Mouse (Mus musculus) kidney, postnatal 10 days (tissue): ENCODE measurements around the gene Psg26.
"Not testable (repeated sequence)": the region's sequence is repeated elsewhere in the genome, so short reads cannot be mapped to it uniquely, and the experiment has no call there.

Source experiments
- DNase-seq: peaks from one replicate; pipeline ENCODE4 v3.0.0; 2021; ENCODE audit warnings: mixed read lengths

The Psg26 gene

GRCm38 (mm10) chr7:18484077-18484476 lies at the start of gene Psg26:
Gene Psg26 (minus strand): TSS chr7:18484177.
- DNase-seq: no peak

DNA sequence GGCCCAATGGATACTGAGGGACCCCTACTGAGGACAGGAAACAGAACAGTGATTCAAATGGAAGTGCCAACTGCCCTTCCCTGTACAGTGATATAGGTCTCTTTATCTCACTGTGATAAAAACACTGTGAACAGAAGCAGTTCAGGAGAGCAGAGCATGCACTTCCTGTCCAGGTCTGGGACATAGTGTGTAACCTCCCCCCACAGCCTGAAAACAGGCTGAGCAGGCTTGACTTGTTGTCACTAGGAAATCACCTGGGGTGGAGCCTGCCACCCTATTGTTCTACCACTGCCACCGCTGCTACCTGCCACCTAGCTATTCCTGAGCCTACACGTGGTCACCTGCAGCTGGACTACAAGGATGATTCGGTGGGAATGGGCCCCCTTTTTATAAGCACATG lies 49.4 kb upstream of the Psg26 start:
- no peak for DNase-seq

DNA sequence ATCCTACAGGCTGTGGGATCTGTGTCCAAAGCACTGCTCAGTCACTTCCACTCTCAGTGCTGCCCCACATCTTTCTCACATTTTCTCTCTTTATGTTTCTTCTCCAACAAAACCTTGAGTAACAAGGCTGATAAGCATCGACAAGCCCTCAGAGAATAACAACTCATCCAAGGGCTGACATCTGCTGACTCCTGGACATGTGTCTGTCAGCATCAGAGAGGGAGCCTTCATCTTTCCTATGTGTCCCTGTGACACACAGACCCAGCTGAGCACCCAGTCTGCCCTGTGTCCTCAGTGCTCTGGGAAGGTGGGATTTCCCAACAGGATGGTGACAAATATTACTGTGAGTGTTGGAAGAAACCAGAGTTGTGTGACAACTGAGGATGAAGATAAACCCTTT lies 48.2 kb upstream of the Psg26 start, which contains the start of gene Psg25:
Gene Psg25, minus strand, starts transcription at position 101 of the 400 bp plus-strand sequence.
- no peak for DNase-seq

DNA sequence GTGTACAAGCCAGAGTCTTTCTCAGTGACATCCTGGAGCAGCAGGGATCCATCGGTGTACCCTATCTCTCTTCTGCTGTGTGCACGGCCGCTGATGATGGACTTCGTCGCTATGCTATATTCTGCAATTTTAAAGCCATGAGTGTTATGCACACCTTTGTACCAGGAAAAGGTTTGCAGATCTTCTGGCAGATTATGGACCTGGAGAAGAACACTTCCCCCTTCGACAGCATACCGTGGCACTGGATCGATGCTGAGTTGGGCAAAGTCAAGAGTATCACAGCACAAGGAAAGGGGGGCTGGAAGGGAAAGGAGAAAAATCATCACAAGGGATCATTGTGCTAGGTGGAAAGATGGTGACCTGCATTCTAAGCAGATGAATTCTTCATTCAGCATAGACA lies 40.7 kb upstream of the Psg26 start:
- DNase-seq: no peak

DNA sequence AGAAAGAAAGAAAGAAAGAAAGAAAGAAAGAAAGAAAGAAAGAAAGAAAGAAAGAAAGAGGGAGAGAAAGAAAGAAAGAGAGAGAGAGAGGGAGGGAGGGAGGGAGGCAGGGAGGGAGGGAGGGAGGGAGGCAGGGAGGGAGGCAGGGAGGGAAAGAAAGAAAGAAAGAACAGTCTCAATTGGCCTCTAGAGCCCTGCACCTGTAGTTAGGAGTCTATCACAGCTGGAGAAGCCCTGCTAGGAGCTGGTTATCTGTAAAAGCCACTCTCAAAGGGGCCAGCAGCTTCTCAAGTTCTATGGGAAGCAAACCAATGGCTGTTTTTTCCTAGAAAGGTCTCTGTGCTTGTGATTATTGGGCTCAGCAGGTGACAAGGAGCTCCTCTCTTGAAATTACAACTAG lies 28.9 kb upstream of the Psg26 start:
- DNase-seq: not testable (repeated sequence)

DNA sequence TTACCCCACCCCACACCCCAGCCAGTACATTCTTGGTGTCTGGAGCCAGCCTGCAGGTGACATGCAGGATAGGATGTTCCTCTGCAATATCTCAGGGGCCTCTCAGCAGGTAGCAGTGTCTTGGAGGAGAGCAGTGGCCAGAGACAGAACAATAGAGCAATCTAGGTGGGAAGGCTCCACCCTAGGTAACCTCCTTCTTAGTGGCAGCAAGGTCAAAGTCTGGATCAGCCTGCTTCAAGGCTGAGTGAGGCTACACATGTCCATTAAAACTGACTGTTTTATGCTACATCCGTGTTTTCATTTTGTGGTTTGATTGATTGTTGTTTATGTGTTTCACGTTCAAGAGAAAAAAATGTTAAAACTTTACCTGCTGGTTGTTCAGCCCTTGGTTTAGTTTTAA lies 28.4 kb upstream of the Psg26 start:
- DNase-seq: not testable (repeated sequence)

GRCm38 (mm10) chr7:18511479-18511878 lies 27.5 kb upstream of the Psg26 start:
- DNase-seq: peak; percentile 8

- not testable (repeated sequence) for DNase-seq
These were observed 52.0 kb downstream of the Psg26 start, which contains the start of gene Psg28 for GRCm38 (mm10) chr7:18431941-18432340. Gene Psg28 (minus strand): TSS chr7:18432041.
